Mouse (Mus musculus): ENCODE data around the gene AC134908.4. TPM values are rescaled to one million over a fixed set of nuclear protein-coding genes. Genes with fewer than 3 reads are reported as not detected.
A peak's percentile ranks its signal among the peaks of the same experiment; 100 is the strongest.
"Not testable (repeated sequence)": the region's sequence is repeated elsewhere in the genome, so short reads cannot be mapped to it uniquely, and the experiment has no call there.

Gene AC134908.4
- polyA plus RNA-seq, 1 experiment from 2014 or later = 0.61 TPM

DNA sequence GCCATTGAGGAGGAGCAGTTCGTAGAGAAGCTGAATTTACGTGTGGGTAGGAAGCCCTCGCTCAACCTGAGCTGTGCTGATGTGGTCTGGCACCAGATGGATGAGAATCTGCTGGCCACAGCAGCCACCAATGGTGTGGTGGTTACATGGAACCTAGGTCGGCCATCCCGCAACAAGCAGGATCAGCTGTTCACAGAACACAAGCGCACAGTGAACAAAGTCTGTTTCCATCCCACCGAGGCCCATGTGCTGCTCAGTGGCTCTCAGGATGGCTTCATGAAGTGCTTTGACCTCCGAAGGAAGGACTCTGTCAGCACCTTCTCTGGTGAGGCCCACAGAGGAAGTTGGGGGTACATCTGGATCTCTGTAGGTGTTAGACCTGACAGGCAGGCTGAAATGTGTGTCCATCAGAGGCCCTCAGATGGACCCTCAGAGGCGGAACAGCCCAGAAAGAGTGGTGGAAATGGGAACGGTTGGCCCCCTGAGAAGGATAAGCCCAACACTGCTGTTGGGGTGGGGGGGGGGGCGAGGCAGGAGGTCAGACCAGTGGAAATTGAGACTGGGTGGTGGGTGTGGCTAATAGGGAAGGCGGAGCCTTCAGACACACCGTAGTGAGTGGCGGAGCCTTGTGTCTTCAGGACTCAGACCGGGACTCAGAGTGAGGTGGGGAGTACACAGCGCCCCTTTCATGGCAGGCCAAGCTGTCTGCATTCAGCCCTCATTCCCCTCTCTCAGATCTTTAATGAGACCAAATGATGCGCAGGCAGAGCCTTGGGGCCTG is 29.1 kb upstream of the AC134908.4 start:
- peaks cover 30% of the 10 kb centered on the region for H3K27me3 ChIP-seq (replicated peaks)
- peaks cover 29% of the 10 kb centered on the region for H3K36me3 ChIP-seq
- 69% methylated on average over 17 of the region's 17 CpGs for WGBS
- no peak overlapping the region for H3K27ac ChIP-seq (ENCODE audit: poor library complexity, severe bottlenecking)
- peaks cover 42% of the 10 kb centered on the region for H3K4me1 ChIP-seq (replicated peaks)
- no peak for ATAC-seq (ENCODE audit: insufficient number of reproducible peaks, low FRiP score)
- peak overlapping the region; percentile 73 for H3K4me3 ChIP-seq
- no peaks in the 10 kb centered on the region for H3K9me3 ChIP-seq (replicated peaks)
- H3K4me2 ChIP-seq = peak overlapping the region; percentile 97
- peak overlapping the region; percentile 67 for H3K9ac ChIP-seq

DNA sequence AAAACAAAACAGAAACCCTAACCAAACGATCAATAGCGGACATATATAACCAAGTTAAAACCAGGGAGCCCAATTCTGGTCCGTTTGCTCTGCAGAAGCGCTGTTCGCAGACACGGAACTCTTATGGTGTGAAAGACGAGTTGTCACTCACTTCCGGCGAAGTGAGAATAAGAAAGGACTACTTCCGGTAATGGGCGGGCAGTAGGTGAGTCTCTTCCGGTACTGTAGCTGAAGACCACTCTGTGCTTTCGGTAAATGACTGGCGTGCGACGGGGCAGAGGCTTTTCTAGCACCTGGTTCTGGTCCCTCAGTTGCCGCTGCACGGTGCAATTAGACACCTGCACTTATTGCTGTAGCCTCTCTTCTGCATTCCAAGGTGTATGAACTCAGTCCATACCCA is 28.0 kb upstream of the AC134908.4 start, which contains the start of gene Wdr24:
TSS of gene Wdr24 (plus strand) at position 176 of the 400 bp plus-strand sequence.
- 0 out of 2 replicates have a peak within 1 kb of the TSS, but pooled peaks have one; percentile 39 for H3K27ac ChIP-seq (ENCODE audit: poor library complexity, severe bottlenecking)
- ATAC-seq (ENCODE audit: insufficient number of reproducible peaks, low FRiP score) = peak; percentile 61; the same call in 1 of the 2 replicates

DNA sequence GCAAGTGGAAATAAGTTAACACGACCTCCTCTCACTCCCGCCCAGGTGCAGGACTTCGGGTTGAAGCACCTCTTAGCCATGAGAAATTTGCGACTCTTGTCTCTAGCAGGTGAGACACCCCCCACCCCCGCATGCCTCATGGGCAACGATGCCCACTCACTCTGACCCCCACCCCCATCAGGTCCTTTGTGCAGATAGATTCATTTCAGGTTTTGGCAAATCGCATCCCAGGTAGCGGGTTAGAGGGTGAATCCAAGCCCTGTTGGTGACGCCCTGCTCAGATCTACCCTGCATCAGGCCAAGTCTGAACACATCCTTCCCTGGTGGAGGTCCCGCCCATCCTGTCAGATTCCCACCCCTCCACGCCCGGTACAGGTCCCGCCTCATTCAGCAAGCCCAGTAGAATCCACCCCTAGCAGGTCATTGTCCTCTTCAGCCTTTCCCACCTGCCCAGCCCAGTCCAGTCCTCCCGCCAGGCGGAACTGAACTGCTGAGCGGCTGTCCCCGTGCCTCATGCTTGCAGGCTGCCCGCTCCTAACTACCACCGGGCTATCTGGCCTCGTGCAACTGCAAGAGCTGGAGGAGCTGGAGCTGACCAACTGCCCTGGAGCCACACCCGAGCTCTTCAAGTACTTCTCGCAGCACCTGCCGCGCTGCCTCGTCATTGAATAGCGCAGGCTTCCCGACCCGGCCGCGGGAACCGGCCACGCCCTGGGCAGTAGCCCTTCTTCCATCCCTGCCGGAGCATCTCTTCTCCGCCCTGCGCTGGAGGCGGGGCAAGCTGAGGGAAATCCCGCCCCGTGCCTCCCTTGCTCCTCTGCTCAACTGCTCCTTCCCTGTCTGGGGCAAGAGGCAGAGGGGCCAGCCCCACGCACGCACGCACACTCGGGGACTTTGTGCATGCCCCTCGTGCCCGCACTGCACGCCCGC is 23.7 kb upstream of the AC134908.4 start:
- no peaks in the 10 kb centered on the region for H3K36me3 ChIP-seq
- 6% methylated on average over 46 of the region's 46 CpGs for WGBS
- H3K4me1 ChIP-seq (replicated peaks) = peaks cover 9% of the 10 kb centered on the region
- H3K9me3 ChIP-seq (replicated peaks) = no peaks in the 10 kb centered on the region
- peak overlapping the region; percentile 10 for H3K4me3 ChIP-seq
- H3K9ac ChIP-seq = 0 out of 2 replicates have a peak overlapping the region, but pooled peaks have one; percentile 3
- peak; percentile 37; the same call in 1 of the 2 replicates for ATAC-seq (ENCODE audit: insufficient number of reproducible peaks, low FRiP score)
- peaks cover 83% of the 10 kb centered on the region for H3K27me3 ChIP-seq (replicated peaks)
- no peak overlapping the region for H3K27ac ChIP-seq (ENCODE audit: poor library complexity, severe bottlenecking)
- H3K4me2 ChIP-seq = no peak overlapping the region

More for the DNA sequence above, 28.0 kb upstream of the AC134908.4 start, which contains the start of gene Wdr24:
- H3K4me3 ChIP-seq = peak within 1 kb of the TSS; percentile 73
- under 1% methylated on average over 18 of the region's 18 CpGs for WGBS
- peaks cover 42% of the 10 kb centered on the region for H3K4me1 ChIP-seq (replicated peaks)
- peak within 1 kb of the TSS; percentile 97 for H3K4me2 ChIP-seq
- peak within 1 kb of the TSS; percentile 67 for H3K9ac ChIP-seq
- peaks cover 29% of the 10 kb centered on the region for H3K36me3 ChIP-seq
- H3K9me3 ChIP-seq (replicated peaks) = no peaks in the 10 kb centered on the region
- H3K27me3 ChIP-seq (replicated peaks) = peaks cover 41% of the 10 kb centered on the region

DNA sequence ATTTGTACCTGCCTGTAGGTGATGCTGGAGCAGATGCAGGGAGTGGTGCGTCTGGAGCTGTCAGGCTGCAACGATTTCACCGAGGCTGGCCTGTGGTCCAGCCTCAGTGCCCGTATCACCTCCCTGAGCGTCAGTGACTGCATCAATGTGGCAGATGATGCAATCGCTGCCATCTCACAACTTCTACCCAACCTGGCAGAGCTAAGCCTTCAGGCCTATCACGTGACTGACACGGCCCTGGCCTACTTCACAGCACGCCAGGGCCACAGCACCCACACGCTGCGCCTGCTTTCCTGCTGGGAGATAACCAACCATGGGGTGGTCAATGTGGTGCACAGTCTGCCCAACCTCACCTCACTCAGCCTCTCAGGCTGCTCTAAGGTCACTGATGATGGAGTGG is 22.2 kb upstream of the AC134908.4 start:
- no peaks in the 10 kb centered on the region for H3K9me3 ChIP-seq (replicated peaks)
- 74% methylated on average over 11 of the region's 11 CpGs for WGBS

DNA sequence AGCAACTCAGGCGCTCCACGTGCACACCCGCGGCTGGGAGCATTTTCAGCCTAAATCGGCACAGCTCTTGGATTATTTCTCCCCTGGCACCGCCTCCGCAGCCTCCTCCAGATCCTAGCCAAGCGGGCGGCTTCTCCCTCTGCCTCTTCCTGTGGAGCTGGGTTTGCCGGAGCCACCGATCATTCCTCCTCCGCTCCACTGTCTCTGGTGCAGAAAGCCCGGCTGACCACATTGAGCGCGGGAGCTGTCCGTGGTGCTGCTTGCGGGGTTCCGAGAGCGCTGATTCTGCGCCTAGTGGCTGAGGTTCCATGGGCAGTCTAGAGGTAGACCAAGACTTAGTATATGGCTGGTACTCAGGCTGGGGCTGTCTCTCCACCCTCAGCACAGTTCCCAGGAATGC is 18.0 kb upstream of the AC134908.4 start:
- Histone ChIP-seq H3K9me3 (replicated peaks) (no peaks in the 10 kb centered on the region), H3K4me2 (no peak overlapping the region), H3K27me3 (replicated peaks) (peaks cover 97% of the 10 kb centered on the region), H3K4me3 (no peak overlapping the region), H3K9ac (no peak overlapping the region), H3K27ac (ENCODE audit: poor library complexity, severe bottlenecking) (no peak overlapping the region), H3K4me1 (replicated peaks) (peaks cover 12% of the 10 kb centered on the region), H3K36me3 (no peaks in the 10 kb centered on the region)
- WGBS = under 1% methylated on average over 20 of the region's 20 CpGs
- ATAC-seq (ENCODE audit: insufficient number of reproducible peaks, low FRiP score) = no peak

More for the DNA sequence above, 22.2 kb upstream of the AC134908.4 start:
- H3K4me2 ChIP-seq = no peak overlapping the region
- peaks cover 9% of the 10 kb centered on the region for H3K4me1 ChIP-seq (replicated peaks)
- no peaks in the 10 kb centered on the region for H3K36me3 ChIP-seq
- no peak overlapping the region for H3K4me3 ChIP-seq
- no peak overlapping the region for H3K9ac ChIP-seq
- ATAC-seq (ENCODE audit: insufficient number of reproducible peaks, low FRiP score) = no peak
- no peak overlapping the region for H3K27ac ChIP-seq (ENCODE audit: poor library complexity, severe bottlenecking)
- peaks cover 95% of the 10 kb centered on the region for H3K27me3 ChIP-seq (replicated peaks)

DNA sequence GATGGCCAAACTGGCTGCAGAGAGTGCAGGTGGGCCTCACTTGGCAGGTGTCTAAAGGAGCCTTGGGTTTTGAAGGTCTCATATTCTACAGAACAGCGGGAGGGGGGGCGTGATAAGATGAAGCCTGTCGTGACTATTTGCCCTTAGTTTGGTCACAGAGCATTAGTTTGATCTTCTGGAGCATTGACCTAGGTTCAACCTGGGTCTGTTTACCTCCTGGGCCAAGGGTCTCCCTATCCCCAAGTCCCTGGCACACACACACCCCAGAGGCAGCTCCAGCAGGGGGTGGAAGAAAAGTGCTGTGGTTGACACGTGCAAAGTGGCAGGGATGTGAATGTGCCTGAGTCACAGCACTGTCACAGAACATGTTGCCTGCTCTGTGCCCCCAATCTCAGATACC is 15.4 kb upstream of the AC134908.4 start:
- H3K9me3 ChIP-seq (replicated peaks) = no peaks in the 10 kb centered on the region
- H3K9ac ChIP-seq = no peak overlapping the region
- H3K36me3 ChIP-seq = no peaks in the 10 kb centered on the region
- 71% methylated on average over 4 of the region's 4 CpGs for WGBS
- no peak for ATAC-seq (ENCODE audit: insufficient number of reproducible peaks, low FRiP score)
- H3K27ac ChIP-seq (ENCODE audit: poor library complexity, severe bottlenecking) = no peak overlapping the region
- no peak overlapping the region for H3K4me3 ChIP-seq
- H3K4me2 ChIP-seq = no peak overlapping the region
- peaks cover 83% of the 10 kb centered on the region for H3K27me3 ChIP-seq (replicated peaks)
- peaks cover 12% of the 10 kb centered on the region for H3K4me1 ChIP-seq (replicated peaks)

DNA sequence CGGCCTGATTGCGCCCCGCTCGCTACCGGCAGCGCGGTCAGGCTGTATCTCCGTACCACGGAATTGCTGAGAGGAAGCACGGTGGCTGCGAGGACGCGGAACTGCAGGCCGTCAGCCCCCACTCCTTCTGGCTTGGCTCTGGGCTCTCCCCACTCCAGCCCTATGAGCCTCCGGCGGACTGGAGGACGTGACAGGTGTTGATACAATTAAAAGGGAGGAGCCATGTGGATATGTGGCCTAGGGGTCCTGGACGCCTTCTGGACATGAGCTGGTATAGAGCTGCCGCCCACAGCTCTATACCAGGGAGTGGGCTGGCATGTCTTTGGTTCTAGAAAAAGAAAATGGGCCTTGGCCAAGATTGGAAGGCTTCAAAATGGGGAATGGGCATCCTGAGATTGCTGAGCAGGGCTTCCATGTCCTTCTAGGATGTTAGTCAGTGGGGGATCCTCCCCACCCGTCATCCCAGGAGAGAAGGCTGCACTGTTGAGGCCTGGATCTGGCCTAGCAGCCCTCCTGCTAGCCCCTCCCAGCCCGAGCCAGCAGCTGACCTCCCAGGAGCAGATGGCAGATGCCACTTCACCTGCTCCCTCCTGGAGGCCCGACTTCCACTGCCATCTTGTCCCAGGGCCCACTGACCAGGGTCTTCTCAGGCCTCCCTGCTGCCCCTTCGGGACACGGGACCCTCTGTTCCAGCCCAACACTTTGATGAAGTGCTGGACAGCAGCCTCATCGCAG is 14.3 kb upstream of the AC134908.4 start:
- Histone ChIP-seq H3K27me3 (replicated peaks) (peaks cover 73% of the 10 kb centered on the region), H3K27ac (ENCODE audit: poor library complexity, severe bottlenecking) (no peak overlapping the region), H3K4me1 (replicated peaks) (peaks cover 12% of the 10 kb centered on the region), H3K9me3 (replicated peaks) (no peaks in the 10 kb centered on the region), H3K4me3 (peak overlapping the region; percentile 69), H3K9ac (peak overlapping the region; percentile 74), H3K36me3 (no peaks in the 10 kb centered on the region), H3K4me2 (peak overlapping the region; percentile 96)
- peak; percentile 46; the same call in 1 of the 2 replicates for ATAC-seq (ENCODE audit: insufficient number of reproducible peaks, low FRiP score)
- WGBS = 11% methylated on average over 25 of the region's 25 CpGs

DNA sequence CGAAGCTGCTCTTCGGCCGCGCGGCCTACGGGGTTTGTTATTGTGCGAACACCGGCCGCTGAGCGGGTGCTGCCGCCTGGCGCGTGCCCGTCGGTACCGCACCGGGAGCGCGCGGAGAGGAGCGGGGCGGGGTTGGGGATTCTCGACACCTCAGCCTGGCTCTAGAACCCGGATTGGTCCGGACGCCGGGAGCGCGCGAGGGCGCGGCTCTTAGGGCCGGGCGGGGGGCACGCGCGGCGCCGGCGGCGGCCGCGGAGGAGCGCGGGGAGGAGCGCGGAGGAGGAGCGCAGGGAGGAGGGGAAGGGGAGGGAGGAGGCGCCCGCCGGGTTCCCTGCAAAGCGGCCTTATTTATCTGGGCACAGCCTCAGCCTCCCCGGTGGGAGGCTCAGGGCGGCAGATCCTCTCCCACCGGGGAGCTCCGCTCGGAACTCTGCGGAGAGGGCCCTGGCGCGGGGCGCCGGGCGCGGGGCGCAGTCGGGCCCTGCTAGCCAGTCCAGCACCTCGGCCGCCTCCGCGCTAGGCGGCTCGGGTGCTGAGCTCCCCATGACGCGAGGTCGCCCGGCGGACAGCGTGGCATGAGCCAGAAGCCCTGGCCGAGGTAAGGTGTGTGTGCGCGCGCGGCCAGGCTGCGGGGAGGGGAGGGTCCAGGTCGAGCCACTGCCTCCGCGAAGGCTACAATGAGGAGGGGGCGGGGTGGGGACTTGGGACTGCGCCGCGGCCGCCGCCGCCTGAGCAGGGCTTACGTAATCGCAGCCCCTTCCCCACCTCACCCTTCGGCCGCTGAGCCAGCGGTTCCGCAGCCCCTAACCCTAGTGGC is 13.5 kb upstream of the AC134908.4 start, which contains the start of gene Fbxl16:
TSS of gene Fbxl16 (plus strand) at position 297 of the 817 bp plus-strand sequence.
- H3K4me3 ChIP-seq = peak within 1 kb of the TSS; percentile 69
- H3K36me3 ChIP-seq = no peaks in the 10 kb centered on the region
- no peaks in the 10 kb centered on the region for H3K9me3 ChIP-seq (replicated peaks)
- peak within 1 kb of the TSS; percentile 74 for H3K9ac ChIP-seq
- H3K27me3 ChIP-seq (replicated peaks) = peaks cover 70% of the 10 kb centered on the region
- WGBS = under 1% methylated on average over 84 of the region's 100 CpGs
- peak within 1 kb of the TSS; percentile 96 for H3K4me2 ChIP-seq
- peak; percentile 63 for ATAC-seq (ENCODE audit: insufficient number of reproducible peaks, low FRiP score)
- no peak within 1 kb of the TSS for H3K27ac ChIP-seq (ENCODE audit: poor library complexity, severe bottlenecking)
- peaks cover 12% of the 10 kb centered on the region for H3K4me1 ChIP-seq (replicated peaks)

DNA sequence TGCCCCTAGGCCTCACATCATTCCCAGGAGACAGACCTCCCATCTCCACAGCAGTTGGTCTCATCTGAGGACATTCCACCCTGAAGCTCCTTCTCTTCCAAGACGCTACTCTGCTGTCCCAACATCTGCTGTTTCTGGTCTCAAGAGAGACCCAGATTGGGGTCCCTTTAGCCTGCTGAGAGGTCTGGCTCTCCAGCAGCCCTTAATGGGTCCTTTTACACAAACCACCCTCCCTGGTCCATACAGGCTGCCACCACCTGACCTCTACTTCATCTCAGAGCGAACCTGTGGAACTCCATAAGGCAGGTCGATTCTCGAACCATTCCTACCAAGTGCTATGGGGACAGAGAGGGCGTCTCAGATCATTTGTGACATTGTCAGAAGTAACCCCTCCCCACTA is 12.6 kb upstream of the AC134908.4 start:
- H3K4me3 ChIP-seq = peak overlapping the region; percentile 69
- H3K27me3 ChIP-seq (replicated peaks) = peaks cover 63% of the 10 kb centered on the region
- no peaks in the 10 kb centered on the region for H3K36me3 ChIP-seq
- H3K4me1 ChIP-seq (replicated peaks) = peaks cover 14% of the 10 kb centered on the region
- no peaks in the 10 kb centered on the region for H3K9me3 ChIP-seq (replicated peaks)
- no peak overlapping the region for H3K27ac ChIP-seq (ENCODE audit: poor library complexity, severe bottlenecking)
- WGBS = 36% methylated on average over 5 of the region's 5 CpGs
- H3K9ac ChIP-seq = peak overlapping the region; percentile 74; the same call in 1 of the 2 replicates
- no peak for ATAC-seq (ENCODE audit: insufficient number of reproducible peaks, low FRiP score)
- H3K4me2 ChIP-seq = peak overlapping the region; percentile 96

DNA sequence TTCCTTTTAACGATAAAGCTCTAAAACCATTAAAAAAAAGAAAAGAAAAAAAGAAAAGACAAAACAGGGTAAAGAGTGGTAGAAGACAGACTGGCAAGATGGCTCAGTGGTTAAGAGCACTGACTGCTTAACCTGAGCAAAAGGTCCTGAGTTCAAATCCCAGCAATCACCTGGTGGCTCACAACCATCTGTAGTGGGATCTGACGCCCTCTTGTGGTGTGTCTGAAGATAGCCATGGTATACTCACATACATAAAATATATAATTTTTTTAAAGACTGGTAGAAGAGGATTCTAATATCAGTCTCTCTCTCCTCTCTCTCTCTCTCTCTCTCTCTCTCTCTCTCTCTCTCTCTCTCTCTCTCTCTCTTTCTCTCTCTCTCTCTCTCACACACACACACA is 12.0 kb upstream of the AC134908.4 start:
- not testable (repeated sequence) for H3K4me2 ChIP-seq; H3K9me3 ChIP-seq (replicated peaks); ATAC-seq (ENCODE audit: insufficient number of reproducible peaks, low FRiP score); H3K4me3 ChIP-seq; H3K36me3 ChIP-seq; H3K27ac ChIP-seq (ENCODE audit: poor library complexity, severe bottlenecking); H3K9ac ChIP-seq
- Histone ChIP-seq H3K4me1 (replicated peaks) (peaks cover 19% of the 10 kb centered on the region), H3K27me3 (replicated peaks) (peaks cover 57% of the 10 kb centered on the region)
- 46% methylated on average over 2 of the region's 2 CpGs for WGBS

Measured in heart, embryonic 12.5 days (tissue).